Mouse (Mus musculus) G1E-ER4 (cell line): ENCODE results near the gene Tanc1. TPM values are rescaled to one million over a fixed set of nuclear protein-coding genes. Genes with fewer than 3 reads are reported as not detected.

Experiments used
- GATA1 ChIP-seq: IDR thresholded peaks from one replicate; pipeline ENCODE4 v1.8.0; 2012; ENCODE audit warnings: low read length, inconsistent platforms
- polyA plus RNA-seq: library from polyadenylated mRNA; stranded (reverse); fragments of >175 nt; gene quantifications from 2 replicates; pipeline ENCODE4 v1.2.3, GENCODE M21; 2012

Gene Tanc1
- polyA plus RNA-seq, 1 experiment: 0.01 TPM

DNA sequence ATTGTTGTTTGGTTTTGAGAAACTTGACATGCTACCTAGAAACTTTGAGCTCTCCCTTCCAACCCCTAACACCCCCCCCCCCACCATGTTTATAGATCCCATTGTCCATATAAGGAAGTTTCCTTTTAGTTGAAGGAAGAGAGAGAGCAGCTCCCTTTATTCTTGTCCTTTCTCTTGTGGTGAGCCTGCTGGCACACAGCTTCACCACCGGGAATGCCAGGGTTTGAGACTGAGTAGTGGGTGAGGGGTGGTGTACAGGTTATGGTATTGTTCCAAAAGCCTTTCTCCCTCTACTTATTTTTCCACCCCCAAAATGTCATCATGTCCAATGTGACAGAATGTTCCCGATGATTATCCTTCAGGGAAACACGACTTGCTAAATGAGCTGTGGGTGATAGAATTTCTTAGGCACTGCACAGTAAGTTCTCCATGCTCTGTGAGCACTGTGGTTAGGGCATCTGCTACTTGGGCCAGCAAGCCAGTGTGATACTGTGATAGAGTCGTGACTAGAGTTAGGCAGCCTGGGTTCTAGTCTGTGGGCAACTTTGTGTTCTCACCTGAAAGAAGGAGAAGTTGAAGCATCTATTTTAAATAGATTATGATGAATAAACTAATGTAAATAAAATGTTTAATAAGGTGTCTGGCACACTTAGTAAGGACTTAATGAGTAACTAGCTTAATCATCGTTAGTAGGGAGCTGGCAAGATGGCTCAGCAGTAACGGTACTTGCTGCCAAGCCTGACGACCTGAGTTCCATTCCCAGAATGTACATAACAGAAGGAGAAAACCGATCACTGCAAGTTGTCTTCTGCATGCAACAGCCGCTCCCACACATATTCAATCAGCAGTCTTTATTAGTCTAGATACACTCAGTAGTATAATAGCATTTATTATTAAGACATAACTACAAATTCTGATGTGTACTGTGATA is 102.0 kb downstream of the Tanc1 start:
- TF ChIP-seq GATA1: no peak

DNA sequence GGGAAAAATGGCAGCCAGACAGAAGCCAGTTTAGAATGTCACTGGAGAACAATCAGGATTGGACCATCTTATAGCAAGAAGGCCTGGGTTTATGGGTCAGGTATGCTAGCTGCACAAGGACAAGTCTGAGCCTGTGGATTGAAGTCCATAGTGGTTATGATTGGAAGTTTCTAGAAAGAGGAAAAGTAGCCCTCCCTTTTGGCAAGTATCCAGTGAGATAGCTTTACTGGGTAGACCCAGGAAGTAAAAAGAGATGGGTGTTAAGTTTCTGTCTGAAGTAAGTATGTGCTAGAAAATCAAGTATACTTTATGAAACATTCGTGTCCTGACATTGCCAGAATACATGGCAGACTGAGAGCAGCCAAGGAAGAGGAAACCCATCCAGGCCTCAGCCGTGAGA is 103.2 kb downstream of the Tanc1 start:
- TF ChIP-seq GATA1: no peak

DNA sequence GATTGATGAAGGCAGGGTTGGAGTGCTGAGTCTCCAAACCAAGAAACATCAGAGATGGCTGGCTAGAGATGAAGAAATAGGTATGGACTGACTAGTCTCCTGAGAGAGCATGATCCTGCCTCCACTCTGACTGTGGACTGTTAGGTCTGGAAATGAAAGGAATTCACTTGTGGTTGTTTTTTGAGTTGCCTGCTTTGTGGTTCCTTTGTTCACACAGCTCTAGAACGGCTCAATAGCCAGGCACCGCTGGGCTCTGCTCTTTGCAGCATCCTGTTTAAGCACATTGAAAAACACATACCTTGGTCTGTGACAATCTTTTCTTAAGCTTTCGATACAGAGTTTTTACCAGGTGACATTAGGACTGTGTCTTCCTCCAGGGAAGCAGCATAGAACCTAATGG is 104.6 kb downstream of the Tanc1 start:
- no peak for TF ChIP-seq GATA1

DNA sequence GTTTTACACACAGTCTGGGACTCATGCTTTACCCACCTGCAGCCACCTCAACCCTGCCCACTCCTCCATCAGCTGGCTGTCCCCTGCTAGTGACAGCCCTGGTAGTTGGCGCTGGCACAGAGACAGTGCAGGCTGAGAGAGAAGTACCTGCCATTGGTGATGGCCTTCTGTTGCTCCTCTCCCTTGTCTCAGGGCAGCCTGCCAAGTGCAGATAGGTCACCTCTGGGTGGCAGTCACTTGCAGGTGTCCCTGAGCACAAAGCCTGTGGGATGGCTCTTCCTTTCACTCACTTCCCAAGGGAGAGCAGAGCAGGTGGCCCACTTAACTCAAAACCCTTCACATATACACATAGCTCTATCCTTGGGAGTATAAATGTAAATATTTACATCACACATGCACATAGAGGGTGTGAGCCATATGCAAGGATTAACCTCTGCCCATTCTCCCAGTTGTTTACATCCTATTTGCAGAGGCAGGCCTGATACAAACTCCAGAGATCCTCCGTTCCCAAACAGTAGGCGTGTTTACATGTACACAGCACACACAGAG is 106.0 kb downstream of the Tanc1 start:
- no peak for TF ChIP-seq GATA1

DNA sequence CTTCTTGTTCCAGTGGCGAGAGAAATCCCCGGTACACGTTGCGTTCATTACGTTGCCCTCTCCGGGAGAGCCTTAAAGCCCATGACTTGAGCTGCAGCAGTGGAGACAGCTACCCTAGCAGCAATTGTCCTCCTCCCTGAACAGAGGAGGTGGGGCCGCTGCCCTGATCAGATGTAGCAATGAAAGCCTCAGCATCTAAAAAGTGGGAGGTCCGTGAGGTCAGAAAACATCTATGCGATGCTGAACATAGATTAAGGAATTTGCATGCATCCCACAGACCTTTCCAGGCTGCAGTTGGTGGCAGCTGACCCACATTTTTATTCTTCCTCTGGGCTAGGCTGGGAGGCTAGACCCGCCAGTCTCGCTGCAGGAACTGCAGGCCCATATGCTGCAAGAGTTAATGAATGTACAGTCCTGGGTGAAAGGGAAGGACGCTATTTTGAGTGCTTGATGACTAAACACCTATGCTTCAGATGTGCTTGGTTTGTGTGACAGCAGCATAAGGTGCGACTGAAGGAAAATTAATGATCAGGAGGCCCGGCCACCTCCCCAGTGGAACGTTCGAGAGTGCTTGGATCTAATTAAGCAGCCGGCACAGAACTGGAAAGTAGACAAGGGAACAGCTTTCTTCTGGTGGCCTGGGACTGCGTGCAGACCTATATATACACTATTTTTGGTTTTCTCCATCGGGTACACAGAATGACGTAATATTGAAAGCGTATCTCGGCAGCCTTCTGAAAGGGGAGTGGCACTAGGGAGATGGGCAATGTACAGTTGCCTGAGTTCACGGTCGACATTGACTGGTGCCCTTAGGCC is 107.0 kb downstream of the Tanc1 start:
- no peak for TF ChIP-seq GATA1

DNA sequence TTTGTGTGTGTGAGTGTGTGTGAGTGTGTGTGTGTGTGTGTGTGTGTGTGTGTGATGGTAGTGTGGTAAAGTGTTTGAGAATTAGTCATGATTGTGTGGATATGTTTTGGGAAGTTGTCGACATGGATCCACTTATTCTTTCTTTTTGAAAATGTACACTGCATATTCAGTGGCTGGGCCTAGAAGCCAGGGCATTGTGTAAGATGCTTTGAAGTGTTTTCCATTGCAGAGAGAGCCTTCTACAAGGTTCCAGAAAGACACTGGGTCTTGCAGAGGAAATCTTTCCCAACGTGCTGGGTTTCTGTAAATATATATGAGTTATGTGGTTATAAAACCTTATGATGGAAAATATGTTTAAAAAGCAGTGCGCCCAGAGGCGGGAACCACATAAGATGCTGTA is 108.0 kb downstream of the Tanc1 start:
- TF ChIP-seq GATA1: no peak

DNA sequence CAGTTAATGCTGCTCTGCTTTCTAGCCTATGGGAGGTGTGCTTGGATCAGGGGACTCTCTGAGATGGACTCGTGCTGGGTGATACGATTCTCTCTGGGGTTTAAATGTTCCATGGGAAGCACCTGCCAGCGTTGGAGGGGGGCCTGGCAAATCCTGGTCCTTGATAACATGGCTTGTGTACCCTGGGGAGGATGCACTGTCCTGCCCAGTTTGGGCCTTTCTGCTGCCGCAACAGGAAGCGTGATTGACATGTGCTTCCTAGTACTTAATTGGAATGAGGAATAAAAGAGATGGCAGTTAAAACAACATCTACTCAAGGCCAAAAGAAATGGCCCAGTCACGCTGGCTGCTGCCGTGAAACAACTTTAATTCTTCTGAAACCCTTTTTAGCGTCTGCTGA is 109.3 kb downstream of the Tanc1 start:
- no peak for TF ChIP-seq GATA1

DNA sequence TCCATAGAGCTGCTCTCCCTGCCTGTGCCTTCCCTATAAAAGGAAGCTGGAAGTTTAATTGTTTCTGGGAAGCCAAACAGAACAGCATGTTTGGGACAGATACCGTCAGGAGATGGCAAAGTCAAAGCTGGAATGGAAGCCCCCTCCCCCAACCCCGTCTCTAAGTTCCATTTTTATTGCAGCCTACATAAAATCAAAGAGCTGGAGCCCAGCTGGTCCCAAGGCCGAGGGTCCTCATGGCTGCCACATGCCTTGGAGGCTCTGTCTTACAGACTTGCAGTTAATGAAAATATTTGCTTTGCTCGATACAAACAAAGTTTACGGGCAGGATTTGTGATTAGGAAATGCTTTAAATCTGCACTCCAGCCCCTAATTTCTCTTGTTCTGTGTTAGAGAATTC is 109.9 kb downstream of the Tanc1 start:
- no peak for TF ChIP-seq GATA1

DNA sequence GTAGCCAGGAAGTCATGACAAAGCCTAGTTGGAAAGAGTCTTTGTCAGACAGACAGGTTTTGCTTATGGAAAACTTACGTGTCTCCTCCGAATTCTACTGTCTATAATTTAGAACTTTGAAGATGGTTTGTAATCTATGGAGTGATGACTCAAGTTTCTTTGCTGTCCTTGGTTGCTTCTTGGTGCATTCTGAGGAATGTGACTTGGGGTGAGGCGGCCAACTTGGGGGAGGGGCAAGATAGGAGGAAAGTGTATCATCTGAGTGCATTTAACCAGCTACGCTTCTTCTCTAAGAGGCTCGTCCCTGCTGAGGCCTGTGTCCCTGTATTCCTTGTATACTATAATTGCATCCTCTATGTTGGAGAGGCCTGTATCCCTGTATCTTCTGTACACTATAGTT is 111.5 kb downstream of the Tanc1 start:
- no peak for TF ChIP-seq GATA1

DNA sequence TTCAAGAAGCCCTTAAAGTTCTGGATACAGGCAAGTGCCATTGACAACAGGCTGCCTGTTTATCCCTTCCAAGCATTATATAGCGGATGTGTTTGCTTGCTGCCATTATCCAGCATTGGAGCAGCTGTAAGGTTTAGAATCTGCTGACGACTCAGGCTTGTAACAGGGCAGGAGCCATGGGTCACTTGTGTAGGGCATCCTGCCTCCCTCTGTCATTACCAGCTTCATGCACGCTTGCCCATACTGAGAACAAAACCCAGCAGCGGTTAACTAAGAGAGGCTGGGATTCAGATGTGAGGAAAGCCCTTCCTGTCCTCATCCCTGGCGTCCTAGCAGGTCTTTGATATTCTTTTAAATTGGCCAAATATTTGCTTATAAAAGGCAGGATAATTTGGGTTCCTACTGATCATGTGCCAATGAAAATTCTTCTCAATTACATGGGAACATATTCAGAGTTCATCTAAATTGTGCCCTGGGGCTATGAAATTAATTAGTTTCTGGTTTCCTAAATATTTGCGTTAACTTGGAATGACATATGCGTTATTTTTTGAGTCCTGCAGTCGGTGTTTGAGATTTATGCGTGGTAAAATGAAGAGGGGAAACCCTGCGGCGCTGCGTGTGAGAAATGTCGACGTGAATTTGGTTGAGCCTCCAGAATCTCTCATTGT is 113.8 kb downstream of the Tanc1 start:
- no peak for TF ChIP-seq GATA1

DNA sequence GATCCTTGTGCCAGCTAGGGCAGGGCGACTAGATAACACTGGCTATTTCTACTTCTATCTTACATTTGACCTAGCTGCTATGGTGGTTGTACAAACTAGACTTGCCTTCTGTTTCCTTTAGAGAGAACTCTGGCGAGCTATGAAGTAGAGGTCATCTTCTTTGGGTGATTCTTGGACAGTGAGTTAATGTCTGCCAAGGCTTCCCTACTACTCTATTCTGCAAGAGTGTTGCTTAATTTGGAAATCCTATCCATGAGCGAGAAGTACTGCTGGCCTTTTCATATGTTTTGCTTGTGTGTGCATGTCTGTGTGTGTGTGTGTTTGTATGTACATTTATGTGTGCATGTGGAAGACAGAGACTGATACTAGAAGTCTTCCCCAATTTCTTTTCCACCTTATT is 120.0 kb downstream of the Tanc1 start:
- TF ChIP-seq GATA1: no peak

DNA sequence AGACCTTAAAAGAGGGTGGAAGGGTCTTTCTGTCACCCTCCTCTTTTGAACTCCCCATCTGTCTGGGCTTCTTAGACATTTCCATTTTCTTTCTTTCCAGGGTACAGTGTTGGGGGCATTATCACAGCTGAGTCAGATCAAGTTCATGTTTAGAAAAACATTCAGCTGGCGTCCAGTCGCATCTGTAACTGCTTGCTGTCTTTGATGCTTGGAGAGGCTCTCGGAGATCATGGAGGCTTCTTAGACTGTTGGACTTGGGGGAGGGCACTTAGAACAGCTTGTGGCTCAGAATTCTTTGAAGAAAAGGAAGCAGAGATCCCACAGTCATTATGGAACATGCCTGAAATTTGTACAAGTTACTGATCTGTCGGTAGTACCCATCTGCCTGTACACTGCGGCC is 121.6 kb downstream of the Tanc1 start:
- no peak for TF ChIP-seq GATA1

DNA sequence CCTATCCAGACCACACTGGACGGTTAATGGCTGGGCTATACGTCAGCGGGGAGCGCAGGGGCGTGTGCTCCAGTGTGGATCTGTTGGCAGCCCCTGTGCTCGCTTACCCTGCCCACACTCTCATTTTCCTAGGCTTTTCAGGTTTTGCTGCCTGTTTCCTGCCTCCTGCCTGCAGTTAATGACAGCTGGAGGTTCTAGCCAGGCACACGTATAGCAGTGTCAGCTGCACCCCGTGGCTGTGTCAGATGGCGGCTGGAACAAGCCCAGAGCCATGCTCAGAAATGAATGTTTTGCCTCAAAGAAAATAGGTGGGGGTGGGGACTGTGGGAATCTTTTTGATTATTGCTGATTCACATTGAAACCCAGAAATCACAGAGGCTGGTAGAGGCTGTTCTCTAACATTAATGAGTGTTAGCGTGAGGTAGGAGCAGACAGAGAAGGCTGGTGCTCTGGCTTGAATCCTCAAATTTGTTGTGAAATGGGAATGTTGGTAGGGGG is 124.6 kb downstream of the Tanc1 start:
- TF ChIP-seq GATA1: no peak

DNA sequence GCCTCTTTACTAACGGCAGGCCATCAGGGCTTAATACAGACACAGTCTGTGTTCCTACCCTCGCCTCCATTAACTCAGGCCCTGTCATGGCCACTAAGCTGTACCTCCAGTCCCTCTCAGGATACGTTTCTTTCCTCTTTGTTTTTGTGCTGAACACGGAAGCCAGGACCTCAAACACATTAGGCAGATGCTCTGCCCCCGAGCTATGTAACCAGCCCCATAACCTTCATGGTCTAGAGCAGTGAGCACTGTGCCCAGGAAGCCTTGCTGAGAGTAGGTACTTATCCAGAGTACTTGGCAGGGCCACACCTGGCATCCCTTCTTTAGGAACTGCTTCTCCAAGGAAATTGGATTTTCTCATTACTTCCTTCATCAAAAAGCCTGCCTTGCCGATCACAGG is 125.5 kb downstream of the Tanc1 start:
- no peak for TF ChIP-seq GATA1

DNA sequence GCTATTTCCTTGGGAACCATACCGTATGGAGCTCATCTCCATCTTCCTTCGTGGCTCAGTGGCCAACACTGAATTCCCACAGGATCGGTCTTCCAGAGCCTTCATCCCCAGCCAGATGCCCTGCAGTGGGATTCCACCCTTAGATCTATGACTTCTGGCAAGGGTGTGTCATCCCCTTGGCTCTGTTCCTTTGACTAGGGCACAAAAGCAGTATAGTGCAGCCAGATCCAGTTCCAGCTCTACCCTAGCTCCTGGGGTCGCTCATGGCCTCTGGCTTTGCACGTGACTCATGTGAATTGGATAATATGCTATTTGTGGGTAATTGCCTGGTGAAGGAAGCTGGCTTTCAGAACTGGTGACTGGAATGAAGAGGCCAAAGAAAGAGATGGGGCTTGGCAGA is 126.5 kb downstream of the Tanc1 start:
- no peak for TF ChIP-seq GATA1

DNA sequence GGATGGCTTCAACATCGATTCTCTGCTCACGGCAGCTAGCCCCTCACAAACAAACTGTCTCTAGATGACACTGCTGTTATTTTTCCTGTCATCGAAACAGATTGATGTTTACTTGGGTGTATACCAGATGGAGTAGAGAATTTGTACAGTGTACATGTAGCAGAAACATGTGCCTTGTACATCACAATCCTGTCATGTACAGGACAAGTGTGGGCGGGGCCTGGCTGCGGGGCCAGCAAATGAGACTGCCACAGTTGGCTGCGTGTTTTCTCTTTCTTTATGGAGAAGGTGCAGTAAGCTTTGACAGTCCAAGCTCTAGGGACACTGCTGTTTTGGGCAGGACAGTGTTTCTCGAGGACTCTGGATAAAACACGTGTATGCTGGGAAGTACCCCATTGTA is 127.2 kb downstream of the Tanc1 start:
- no peak for TF ChIP-seq GATA1
